Mouse (Mus musculus): ENCODE measurements around the gene Ccl17.
"Not testable (repeated sequence)": the region's sequence is repeated elsewhere in the genome, so short reads cannot be mapped to it uniquely, and the experiment has no call there.

The Ccl17 gene

GRCm38 (mm10) chr8:94828284-94828683 is 18.0 kb downstream of the Ccl17 start:
- no peak for DNase-seq

- not testable (repeated sequence) for DNase-seq
Observed at GRCm38 (mm10) chr8:94833901-94834405, 23.7 kb downstream of the Ccl17 start.

GRCm38 (mm10) chr8:94835751-94836150 is 25.5 kb downstream of the Ccl17 start:
- DNase-seq: not testable (repeated sequence)

GRCm38 (mm10) chr8:94836456-94837240 is 26.4 kb downstream of the Ccl17 start:
- DNase-seq: no peak

- peak; percentile 95 for DNase-seq
Observed at GRCm38 (mm10) chr8:94837662-94838574, 27.7 kb downstream of the Ccl17 start, which contains the start of the genes Coq9 and Ciapin1. Gene Coq9 (plus strand): TSS chr8:94838321. Gene Ciapin1 (minus strand): TSS chr8:94838358.

GRCm38 (mm10) chr8:94838600-94838999 is 28.3 kb downstream of the Ccl17 start:
- DNase-seq: no peak

- no peak for DNase-seq
Observed at GRCm38 (mm10) chr8:94841183-94841582, 30.9 kb downstream of the Ccl17 start.

GRCm38 (mm10) chr8:94850049-94850448 is 39.8 kb downstream of the Ccl17 start:
- DNase-seq: no peak

- DNase-seq: not testable (repeated sequence)
Observed at GRCm38 (mm10) chr8:94854761-94855160, 44.5 kb downstream of the Ccl17 start.

GRCm38 (mm10) chr8:94857011-94857345 is 46.7 kb downstream of the Ccl17 start:
- no peak for DNase-seq

GRCm38 (mm10) chr8:94857346-94858173 is 47.3 kb downstream of the Ccl17 start, which contains the start of gene Polr2c:
Gene Polr2c (plus strand): TSS chr8:94857450.
- DNase-seq: peak; percentile 88

GRCm38 (mm10) chr8:94861352-94861910 is 51.2 kb downstream of the Ccl17 start:
- peak; percentile 24 for DNase-seq
